8 mouse cellular contexts compared by ENCODE assay signal in genomic region chr6:126535208-126535910, GRCm38 (mm10). TPM values are rescaled to one million over a fixed set of nuclear protein-coding genes. Genes with fewer than 3 reads are reported as not detected.
DNase-seq lines count a peak whose midpoint lies in the region; ATAC-seq and TF ChIP-seq lines count a peak whose summit lies in the region.
"Had no signal": no experiment of that assay in that cellular context is flagged by ENCODE, and none has a peak within 500 bp of the region (broad histone marks: within the 10 kb centered on the region; RNA-seq: fewer than 3 reads in every experiment).

Gene Kcna5, minus strand, starts transcription at chr6:126535412.

- TF ChIP-seq POLR2A in thymus, adult 2 months (IDR thresholded peaks at IDR 0.05; ENCODE audit: control insufficient read depth, extremely low read depth, insufficient read depth, low read length, poor library complexity) = 0 out of 2 replicates have a peak, but pooled peaks have one; percentile 17

- H3K9ac ChIP-seq in forebrain, embryonic 15.5 days (replicated peaks) = 0 out of 2 replicates have a peak within 1 kb of the TSS, but pooled peaks have one; percentile 7

- no peaks in the 10 kb centered on the region for H3K4me1 ChIP-seq in thymus, adult 2 months (replicated peaks; ENCODE audit: control insufficient read depth, insufficient read depth, low read length)
- peaks cover 9% of the 10 kb centered on the region for H3K4me1 ChIP-seq in forebrain, embryonic 15.5 days

- no peaks in the 10 kb centered on the region for H3K36me3 ChIP-seq in thymus, adult 2 months (ENCODE audit: control insufficient read depth, insufficient read depth, low read length)
- H3K36me3 ChIP-seq in forebrain, embryonic 15.5 days = no peaks in the 10 kb centered on the region

- H3K4me3 ChIP-seq in thymus, adult 2 months (ENCODE audit: control insufficient read depth, insufficient read depth, low read length) = no peak within 1 kb of the TSS
- H3K4me3 ChIP-seq in forebrain, embryonic 15.5 days = peak within 1 kb of the TSS; percentile 19

- no peak within 1 kb of the TSS for H3K27ac ChIP-seq in thymus, adult 2 months (ENCODE audit: control insufficient read depth, insufficient read depth, low read length)
- peak within 1 kb of the TSS; percentile 31; the same call in 1 of the 2 replicates for H3K27ac ChIP-seq in forebrain, embryonic 15.5 days (replicated peaks)

- no peak for DNase-seq in thymus, adult 2 months
- DNase-seq in thymus, postnatal 10 days (ENCODE audit: low spot score in 2 of 2) = no peak
- DNase-seq in heart, postnatal 4 days = peak; percentile 67
- DNase-seq in lung, postnatal 4 days = peak; percentile 7 to 46
- DNase-seq in yolk sac, embryonic 10.5 days (ENCODE audit: low spot score) = peak; percentile 58
- DNase-seq in layer of hippocampus, adult 9-10 months (ENCODE audit: low spot score) = no peak

- peak; percentile 82 for ATAC-seq in forebrain, embryonic 15.5 days (replicated peaks)

- H3K27me3 ChIP-seq in thymus, adult 2 months (ENCODE audit: control insufficient read depth, insufficient read depth, low read length) = no peaks in the 10 kb centered on the region
- peaks cover 13% of the 10 kb centered on the region; the same call in 1 of the 2 replicates for H3K27me3 ChIP-seq in forebrain, embryonic 15.5 days

- peak within 1 kb of the TSS; percentile 41 for H3K4me2 ChIP-seq in forebrain, embryonic 15.5 days (replicated peaks)

- no peak for TF ChIP-seq CTCF in thymus, adult 2 months (IDR thresholded peaks at IDR 0.05; ENCODE audit: borderline replicate concordance, control insufficient read depth, extremely low read depth, insufficient read depth, low read length, poor library complexity)

- 4% methylated on average over 15 of the region's 15 CpGs for WGBS in thymus, adult 2 months
- WGBS in forebrain, embryonic 15.5 days = 3% methylated on average over 14 of the region's 15 CpGs

- no peaks in the 10 kb centered on the region for H3K9me3 ChIP-seq in forebrain, embryonic 15.5 days

RNA-seq across cellular contexts. Expression of gene Kcna5, which starts in this region (rescaled TPM):
- polyA plus RNA-seq in thymus, adult 2 months (2012; rRNA removed) = 0.92 and 1.6 TPM in 2 replicates
- 1.3 and 2.4 TPM in 2 replicates for polyA plus RNA-seq in forebrain, embryonic 15.5 days (2015; fragmentation: Nextera tagmentation; extraction: Ambion mirVana)
- 10 to 100 TPM; 10.6 to 12.0 TPM for total RNA-seq in heart, postnatal 4 days (2021)
- total RNA-seq: common myeloid progenitor, adult 5-6 weeks had no signal

Comparison
In these comparisons a context has a peak if more than half of its experiments do, and no peak if none do; other contexts are left out.
1. DNase-seq: peak in heart, postnatal 4 days (single experiment), lung, postnatal 4 days (2 of 2) and yolk sac, embryonic 10.5 days (single experiment); none in thymus, adult 2 months (single experiment), thymus, postnatal 10 days (0 of 2) and layer of hippocampus, adult 9-10 months (single experiment).